Mouse (Mus musculus) hindbrain, embryonic 15.5 days (tissue): ENCODE data around the gene Safb2. TPM values are rescaled to one million over a fixed set of nuclear protein-coding genes. Genes with fewer than 3 reads are reported as not detected.
A peak's percentile ranks its signal among the peaks of the same experiment; 100 is the strongest.

Experiments
- ATAC-seq: fragments of 200-750 bp; cut with Nextera tagmentation; 2 replicates; pipeline ENCODE4 v1.8.0; 2017; ENCODE audit warnings: low read depth, moderate number of reproducible peaks, moderate TSS enrichment; ENCODE audit not compliant: low FRiP score
- H3K27ac ChIP-seq: fragments of 300-500 bp; sonication (generic); replicated peaks from 2 replicates; pipeline ENCODE4 v1.5.1; 2015; ENCODE audit warnings: mild to moderate bottlenecking, inconsistent platforms
- H3K27me3 ChIP-seq: fragments of 300-500 bp; sonication (generic); 2 replicates; pipeline ENCODE4 v1.6.1; 2015; ENCODE audit warnings: control low read depth, inconsistent platforms
- H3K36me3 ChIP-seq: fragments of 300-500 bp; sonication (generic); 2 replicates; pipeline ENCODE4 v1.6.1; 2015; ENCODE audit warnings: control low read depth, inconsistent platforms
- H3K4me1 ChIP-seq: fragments of 300-500 bp; sonication (generic); replicated peaks from 2 replicates; pipeline ENCODE4 v1.6.1; 2015; ENCODE audit warnings: control low read depth, inconsistent platforms
- H3K4me2 ChIP-seq: fragments of 300-500 bp; sonication (generic); 2 replicates; pipeline ENCODE4 v1.6.1; 2015; ENCODE audit warnings: moderate library complexity, mild to moderate bottlenecking, inconsistent platforms
- H3K4me3 ChIP-seq: fragments of 300-500 bp; sonication (generic); 2 replicates; pipeline ENCODE4 v1.5.1; 2015; ENCODE audit warnings: mild to moderate bottlenecking, inconsistent platforms
- H3K9ac ChIP-seq: fragments of 300-500 bp; sonication (generic); 2 replicates; pipeline ENCODE4 v1.6.1; 2015; ENCODE audit warnings: inconsistent platforms
- H3K9me3 ChIP-seq: fragments of 300-500 bp; sonication (generic); 2 replicates; pipeline ENCODE4 v1.6.1; 2016; ENCODE audit warnings: control low read depth, inconsistent platforms
- WGBS: fragments of 180-500 bp; shearing (Covaris S2); methylation state at CpG from one replicate; pipeline ENCODE4 v1.1.7; 2015; 5-methylcytosine and 5-hydroxymethylcytosine counted together
- polyA plus RNA-seq: library from polyadenylated mRNA; unstranded; fragments of >200 nt; fragmentation: Nextera tagmentation; extraction: Ambion mirVana; gene quantifications from 2 replicates; pipeline ENCODE4 v1.2.1, GENCODE M21; 2015

Safb2 gene
- polyA plus RNA-seq, 1 experiment from 2014 or later = 81.2 TPM

DNA sequence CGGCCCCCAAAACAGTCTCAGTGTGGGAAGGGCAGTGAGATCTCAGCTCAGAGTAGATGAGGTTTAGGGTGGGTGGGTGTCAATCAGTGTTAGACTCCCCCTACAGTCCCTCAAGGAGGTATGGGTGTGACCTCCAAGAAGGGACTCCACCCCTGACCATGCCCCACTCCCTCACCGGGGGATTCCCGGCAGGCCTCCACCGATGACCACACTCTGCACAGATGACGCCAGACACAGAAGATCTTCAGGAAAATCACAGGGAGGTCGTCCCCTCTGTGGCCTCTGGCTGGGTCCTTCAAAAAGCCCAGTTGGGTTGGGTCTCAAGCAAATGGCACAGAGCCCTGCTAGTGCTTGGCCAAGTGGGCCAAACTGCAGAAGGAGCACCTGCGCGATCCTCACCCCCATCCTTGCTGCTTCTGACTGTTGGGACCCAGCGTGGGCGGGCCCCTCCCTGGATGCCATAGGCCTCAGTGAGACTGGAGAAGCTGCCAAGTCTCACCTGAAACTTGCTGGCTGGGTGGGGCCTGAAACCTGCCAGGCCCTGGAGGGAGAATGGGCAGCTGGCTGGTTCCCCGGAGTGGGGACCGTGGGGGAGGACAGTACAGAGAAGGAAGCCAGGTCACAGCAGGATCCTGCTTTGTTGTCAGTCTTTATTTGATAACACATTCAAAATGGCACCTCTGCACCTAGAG lies 33.5 kb downstream of the Safb2 start:
- Histone ChIP-seq H3K9me3 (no peaks in the 10 kb centered on the region), H3K27me3 (no peaks in the 10 kb centered on the region), H3K4me1 (peaks cover 40% of the 10 kb centered on the region), H3K4me3 (no peak overlapping the region), H3K27ac (peak overlapping the region; percentile 83), H3K9ac (no peak overlapping the region), H3K4me2 (no peak overlapping the region), H3K36me3 (no peaks in the 10 kb centered on the region)
- ATAC-seq = no peak
- 76% methylated on average over 12 of the region's 12 CpGs for WGBS

DNA sequence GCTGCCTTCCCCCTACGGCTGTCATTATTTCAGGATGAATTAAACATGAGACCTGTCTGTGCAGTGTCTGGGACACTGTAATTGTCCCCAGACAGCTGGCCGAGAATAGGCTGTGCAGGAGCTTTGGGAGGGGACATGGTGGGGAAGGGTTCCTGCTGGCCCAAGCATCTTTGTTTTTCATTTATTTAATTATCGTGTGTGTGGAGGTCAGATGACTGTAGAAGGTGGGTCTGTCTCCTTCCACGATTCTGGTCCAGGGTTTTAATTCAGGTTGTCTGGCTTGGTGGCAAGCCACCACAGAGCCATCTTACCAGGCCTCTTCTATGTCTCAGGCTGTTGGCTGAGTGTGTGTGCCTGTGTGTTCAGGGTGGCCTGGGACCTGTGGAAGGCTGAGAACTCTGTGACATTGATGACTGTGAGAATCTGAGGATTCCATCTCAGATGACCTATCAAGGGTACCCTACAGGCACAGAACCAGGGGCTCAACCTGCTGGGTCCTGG lies 35.7 kb downstream of the Safb2 start:
- H3K27ac ChIP-seq = no peak overlapping the region
- peaks cover 40% of the 10 kb centered on the region for H3K4me1 ChIP-seq
- H3K4me3 ChIP-seq = no peak overlapping the region
- no peak for ATAC-seq
- 19% methylated on average over 4 of the region's 4 CpGs for WGBS
- no peaks in the 10 kb centered on the region for H3K27me3 ChIP-seq
- H3K9me3 ChIP-seq = no peaks in the 10 kb centered on the region
- no peak overlapping the region for H3K9ac ChIP-seq
- H3K4me2 ChIP-seq = no peak overlapping the region
- H3K36me3 ChIP-seq = no peaks in the 10 kb centered on the region

DNA sequence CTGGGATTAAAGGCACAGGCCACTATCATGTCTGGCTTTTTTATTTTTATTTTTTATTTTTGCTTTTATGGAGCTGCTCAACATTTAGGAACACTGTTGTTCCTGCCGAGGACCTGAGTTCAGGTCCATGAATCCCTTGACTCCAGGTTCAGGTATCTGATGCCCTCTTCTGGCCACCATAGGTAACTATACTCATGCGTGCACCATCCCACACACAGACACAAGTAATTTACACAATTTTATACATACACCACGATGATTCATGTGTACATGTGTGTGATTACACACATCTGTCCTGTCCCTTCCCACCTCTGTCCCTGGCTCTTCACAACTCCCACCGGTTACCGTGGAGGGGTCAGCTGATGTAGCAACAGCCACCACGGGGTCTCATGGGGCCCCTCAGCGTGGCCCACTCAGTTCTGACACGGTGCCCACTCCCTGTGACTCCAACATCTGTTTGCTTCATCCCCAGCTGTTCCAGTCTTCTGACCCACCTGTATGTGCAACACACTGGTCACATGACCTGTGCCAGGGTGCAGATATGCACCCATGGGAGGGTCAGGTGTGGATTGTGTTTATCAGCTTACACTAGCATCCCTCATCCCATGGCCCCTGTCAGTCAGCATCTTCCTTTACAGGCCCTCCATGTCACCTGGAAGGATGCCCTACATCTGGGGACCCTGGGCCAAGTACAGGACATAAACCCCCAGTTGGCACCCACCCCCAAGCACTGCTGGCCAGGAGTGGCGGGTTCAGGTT lies 36.4 kb downstream of the Safb2 start:
- H3K4me1 ChIP-seq = peaks cover 42% of the 10 kb centered on the region
- H3K4me3 ChIP-seq = no peak overlapping the region
- H3K9ac ChIP-seq = no peak overlapping the region
- H3K4me2 ChIP-seq = no peak overlapping the region
- no peaks in the 10 kb centered on the region for H3K36me3 ChIP-seq
- no peaks in the 10 kb centered on the region for H3K9me3 ChIP-seq
- no peak for ATAC-seq
- H3K27me3 ChIP-seq = no peaks in the 10 kb centered on the region
- no peak overlapping the region for H3K27ac ChIP-seq
- WGBS = 59% methylated on average over 9 of the region's 9 CpGs

DNA sequence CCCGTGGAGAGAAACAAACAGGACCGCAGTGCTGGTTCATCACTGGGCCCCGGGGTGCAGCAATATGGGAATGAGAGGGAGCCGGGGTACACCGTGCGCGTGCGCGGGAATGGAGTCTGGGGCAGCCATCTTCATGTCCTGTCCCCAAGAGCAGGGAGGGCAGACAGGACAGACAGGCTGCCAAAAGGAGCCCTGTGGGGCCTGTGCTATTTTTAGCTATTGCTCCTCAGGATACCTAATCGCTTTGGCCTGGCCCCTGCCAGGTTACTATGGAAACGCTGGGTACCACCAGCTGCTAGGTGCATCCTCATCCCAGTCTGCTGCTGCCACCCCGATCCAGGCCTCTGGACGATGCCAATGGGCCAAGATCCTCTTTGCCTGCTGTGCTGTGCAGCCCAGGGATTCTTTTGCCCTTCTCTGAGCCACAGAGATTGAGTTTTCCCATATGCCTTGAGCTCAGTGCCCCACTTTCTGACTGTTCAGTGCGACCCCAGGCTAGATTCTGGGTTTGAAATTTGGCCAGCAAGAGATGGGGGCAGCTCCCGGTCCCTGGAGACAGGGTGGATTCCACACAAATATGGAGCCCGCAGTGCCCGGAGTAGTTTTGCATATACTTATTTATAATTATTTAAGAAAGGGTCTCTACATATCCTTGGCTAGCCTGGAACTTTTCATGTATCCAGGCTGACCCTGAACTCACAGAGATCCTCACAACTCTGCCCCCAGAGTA lies 37.1 kb downstream of the Safb2 start:
- ATAC-seq = peak; percentile 21; the same call in 1 of the 2 replicates
- no peak overlapping the region for H3K4me3 ChIP-seq
- H3K9me3 ChIP-seq = no peaks in the 10 kb centered on the region
- no peaks in the 10 kb centered on the region for H3K36me3 ChIP-seq
- H3K4me2 ChIP-seq = no peak overlapping the region
- H3K27ac ChIP-seq = peak overlapping the region; percentile 20; the same call in 1 of the 2 replicates
- no peaks in the 10 kb centered on the region for H3K27me3 ChIP-seq
- H3K9ac ChIP-seq = no peak overlapping the region
- H3K4me1 ChIP-seq = peaks cover 40% of the 10 kb centered on the region
- WGBS = 39% methylated on average over 17 of the region's 17 CpGs

DNA sequence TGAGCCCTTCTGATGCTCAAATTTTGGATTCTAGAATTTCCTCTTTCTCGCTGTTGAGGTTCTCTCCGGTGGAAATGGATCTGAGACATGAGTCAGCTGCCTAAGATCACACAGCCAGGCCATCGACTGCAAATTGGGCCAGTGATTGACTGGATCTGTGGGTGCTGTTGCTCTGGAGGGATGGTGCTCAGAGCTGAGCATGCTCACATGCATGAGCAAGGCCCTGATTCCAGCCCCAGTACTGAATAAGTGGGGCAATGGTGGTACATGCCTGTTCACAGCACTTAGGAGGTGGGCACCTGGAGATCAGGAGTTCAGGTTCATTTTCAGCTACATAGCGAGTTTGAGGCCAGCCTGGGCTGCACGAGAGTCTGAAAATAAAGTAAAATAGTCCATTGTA lies 37.8 kb downstream of the Safb2 start:
- Histone ChIP-seq H3K9ac (no peak overlapping the region), H3K27me3 (no peaks in the 10 kb centered on the region), H3K9me3 (no peaks in the 10 kb centered on the region), H3K4me2 (no peak overlapping the region), H3K4me1 (peaks cover 34% of the 10 kb centered on the region), H3K4me3 (no peak overlapping the region), H3K27ac (no peak overlapping the region), H3K36me3 (no peaks in the 10 kb centered on the region)
- ATAC-seq = no peak
- 82% methylated on average over 5 of the region's 5 CpGs for WGBS

DNA sequence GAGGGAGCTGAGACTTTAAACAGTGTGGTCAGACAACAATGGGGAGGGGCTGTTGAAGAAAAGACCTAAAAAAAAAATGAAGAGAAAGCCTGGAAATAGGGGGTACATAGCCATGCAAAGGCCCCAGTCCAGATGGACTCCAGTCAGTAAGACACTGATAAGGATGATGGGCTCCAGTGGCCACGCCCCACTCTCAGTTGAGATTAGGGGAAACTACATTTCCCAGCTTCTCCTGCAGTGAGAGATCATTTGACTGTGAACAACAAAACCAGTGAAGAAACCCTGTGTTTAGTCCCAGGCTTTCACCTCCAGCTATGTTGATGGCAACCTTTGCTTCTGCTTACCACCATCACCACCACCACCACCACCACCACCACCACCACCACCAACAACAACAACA lies 38.4 kb downstream of the Safb2 start:
- Histone ChIP-seq H3K9ac (no peak overlapping the region), H3K36me3 (no peaks in the 10 kb centered on the region), H3K27ac (no peak overlapping the region), H3K4me2 (no peak overlapping the region), H3K9me3 (no peaks in the 10 kb centered on the region), H3K27me3 (no peaks in the 10 kb centered on the region), H3K4me3 (no peak overlapping the region), H3K4me1 (peaks cover 28% of the 10 kb centered on the region)
- ATAC-seq = no peak
- 80% methylated on average over 1 of the region's 1 CpGs for WGBS

DNA sequence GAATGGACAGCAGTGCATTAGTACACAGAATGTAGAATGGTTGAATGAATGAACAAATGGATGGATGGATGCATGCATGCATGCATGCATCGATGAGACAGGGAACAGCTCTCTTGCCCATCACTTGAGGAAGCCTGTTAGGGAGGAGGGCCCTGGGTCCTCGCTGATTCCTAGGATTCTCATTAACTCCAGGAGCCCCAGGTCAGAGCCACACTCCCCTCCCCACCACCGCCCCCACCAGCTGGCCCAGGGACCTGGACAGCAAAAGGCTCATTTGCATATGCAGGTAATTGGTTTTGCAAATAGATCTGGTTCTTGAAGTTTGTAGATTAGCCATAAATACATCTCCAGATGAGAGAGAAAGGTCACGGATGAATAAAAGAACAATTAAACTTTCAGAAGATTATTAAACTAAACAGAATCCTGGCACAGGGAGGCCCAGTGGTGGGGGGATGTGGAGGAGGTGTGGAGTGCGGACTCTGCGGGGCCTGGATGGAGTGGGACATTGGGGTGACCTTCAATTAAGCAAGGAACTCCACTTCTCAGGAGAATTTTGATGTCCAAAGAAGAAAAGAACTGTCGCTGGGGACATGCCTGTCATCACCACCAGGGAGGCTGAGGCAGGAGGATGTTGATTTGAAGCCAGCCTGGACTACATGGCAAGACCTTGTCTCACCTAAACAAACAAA lies 39.5 kb downstream of the Safb2 start:
- Histone ChIP-seq H3K4me1 (peaks cover 28% of the 10 kb centered on the region), H3K36me3 (no peaks in the 10 kb centered on the region), H3K9me3 (no peaks in the 10 kb centered on the region), H3K9ac (no peak overlapping the region), H3K4me3 (no peak overlapping the region), H3K27ac (no peak overlapping the region), H3K4me2 (no peak overlapping the region), H3K27me3 (no peaks in the 10 kb centered on the region)
- ATAC-seq = no peak
- 66% methylated on average over 7 of the region's 7 CpGs for WGBS

DNA sequence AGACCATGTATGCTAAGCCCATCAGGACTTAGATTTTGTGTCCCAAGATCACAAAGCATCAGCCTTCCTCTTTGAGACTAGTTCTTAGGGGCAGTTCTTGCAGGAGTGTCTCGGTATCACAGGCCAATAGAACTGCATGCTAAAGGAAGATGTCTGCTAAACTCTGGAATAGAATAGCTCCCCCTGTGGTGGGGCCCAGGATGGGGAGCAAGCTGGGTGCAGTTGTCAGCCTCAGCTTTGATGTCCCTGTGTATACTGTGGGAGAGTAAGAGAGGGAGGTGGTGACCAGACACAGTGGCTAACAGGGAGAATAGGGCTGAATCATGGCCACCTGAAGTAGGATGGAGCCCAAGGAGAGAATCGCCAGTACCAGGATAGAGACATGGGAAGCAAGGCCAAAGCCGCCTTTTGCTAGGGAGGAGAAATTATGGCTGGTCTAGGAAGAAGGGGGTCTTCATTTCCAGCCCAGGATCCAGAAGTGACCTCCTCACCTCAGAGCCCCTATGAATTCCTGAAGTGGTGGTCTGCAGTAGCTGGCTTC lies 40.6 kb downstream of the Safb2 start:
- Histone ChIP-seq H3K4me2 (no peak overlapping the region), H3K4me1 (peaks cover 28% of the 10 kb centered on the region), H3K9ac (no peak overlapping the region), H3K9me3 (no peaks in the 10 kb centered on the region), H3K4me3 (no peak overlapping the region), H3K36me3 (no peaks in the 10 kb centered on the region), H3K27ac (no peak overlapping the region), H3K27me3 (no peaks in the 10 kb centered on the region)
- 69% methylated on average over 3 of the region's 3 CpGs for WGBS
- no peak for ATAC-seq

DNA sequence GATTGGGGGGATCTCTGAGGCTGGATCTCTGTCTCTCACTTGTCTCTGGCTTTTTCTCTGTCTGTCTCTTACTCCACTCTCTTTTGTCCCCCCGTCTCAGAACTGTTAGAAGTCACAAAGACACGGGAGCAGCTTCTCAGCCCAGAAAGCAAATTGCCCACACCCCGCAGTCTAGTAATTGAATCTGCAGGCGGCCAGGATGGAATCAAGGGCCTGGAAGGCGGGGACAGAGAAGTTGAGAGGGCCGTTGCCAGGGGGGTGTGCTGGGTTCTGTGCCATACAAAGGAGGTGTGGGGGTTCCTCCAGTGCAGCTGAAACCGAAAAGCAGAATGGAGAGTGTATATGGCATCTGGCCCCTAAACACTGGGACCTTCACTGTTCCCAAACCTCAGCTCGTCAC lies 41.6 kb downstream of the Safb2 start:
- Histone ChIP-seq H3K36me3 (no peaks in the 10 kb centered on the region), H3K27ac (peak overlapping the region; percentile 51; the same call in 1 of the 2 replicates), H3K4me1 (peaks cover 27% of the 10 kb centered on the region), H3K9ac (no peak overlapping the region), H3K4me3 (no peak overlapping the region), H3K9me3 (no peaks in the 10 kb centered on the region), H3K4me2 (no peak overlapping the region), H3K27me3 (no peaks in the 10 kb centered on the region)
- 30% methylated on average over 8 of the region's 8 CpGs for WGBS
- no peak for ATAC-seq

DNA sequence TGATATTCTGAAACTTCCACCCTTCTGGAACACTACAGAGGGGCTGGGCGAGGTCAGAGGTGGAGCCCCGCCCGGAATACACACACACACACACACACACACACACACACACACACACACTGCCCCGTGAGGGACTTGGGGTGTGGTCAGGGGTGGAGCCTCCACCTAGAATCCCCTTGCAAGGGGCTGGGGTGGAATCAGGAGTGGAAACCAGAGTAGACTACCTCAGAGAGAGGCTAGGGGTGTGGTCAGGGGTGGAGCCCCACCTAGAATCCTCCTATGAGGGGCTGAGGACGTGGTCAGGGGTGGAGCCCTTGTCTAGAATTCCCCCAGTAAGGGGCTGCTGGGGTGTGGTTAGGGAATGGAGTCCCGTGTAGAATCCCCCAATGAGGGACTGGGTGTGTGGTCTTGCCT lies 43.8 kb downstream of the Safb2 start:
- 52% methylated on average over 6 of the region's 6 CpGs for WGBS
- Histone ChIP-seq H3K4me3 (no peak overlapping the region), H3K4me1 (peaks cover 31% of the 10 kb centered on the region), H3K4me2 (no peak overlapping the region), H3K9me3 (no peaks in the 10 kb centered on the region), H3K27ac (no peak overlapping the region), H3K27me3 (no peaks in the 10 kb centered on the region), H3K9ac (no peak overlapping the region), H3K36me3 (no peaks in the 10 kb centered on the region)
- ATAC-seq = no peak

DNA sequence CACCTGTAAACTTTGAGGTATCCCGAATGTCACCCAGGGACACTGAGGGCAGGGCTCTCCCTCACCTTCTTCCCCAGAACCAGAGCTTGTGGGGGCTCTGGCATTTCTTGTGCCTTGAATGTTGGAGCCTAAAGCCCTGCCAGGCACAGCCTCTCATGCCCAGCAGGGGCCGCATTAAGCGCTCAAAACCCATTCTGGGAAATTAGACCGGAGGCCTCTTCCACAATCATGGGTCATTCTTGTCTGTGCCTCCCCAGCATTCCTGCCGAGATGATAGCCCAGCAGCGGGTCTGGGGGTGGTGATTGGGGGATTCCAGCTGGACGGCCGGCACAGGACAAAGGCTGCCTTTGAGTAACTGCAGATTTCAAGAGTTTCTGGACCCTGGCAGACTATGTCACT lies 46.5 kb downstream of the Safb2 start:
- H3K27me3 ChIP-seq = no peaks in the 10 kb centered on the region
- ATAC-seq = peak; percentile 13; the same call in 1 of the 2 replicates
- 12% methylated on average over 8 of the region's 8 CpGs for WGBS
- no peak overlapping the region for H3K4me2 ChIP-seq
- no peak overlapping the region for H3K9ac ChIP-seq
- peaks cover 30% of the 10 kb centered on the region for H3K4me1 ChIP-seq
- no peak overlapping the region for H3K4me3 ChIP-seq
- H3K27ac ChIP-seq = peak overlapping the region; percentile 35; the same call in 1 of the 2 replicates
- H3K36me3 ChIP-seq = no peaks in the 10 kb centered on the region
- no peaks in the 10 kb centered on the region for H3K9me3 ChIP-seq
